Mouse (Mus musculus) CD4-positive, CD25-positive, alpha-beta regulatory T cell, adult 4 months (primary cell): ENCODE measurements at regions not wholly inside any gene's neighbourhood (a gene's known extent, or its start where the extent isn't known, plus 50 kb on each side); places are given as distances from the start of the nearest gene placed in this dataset.
"Not testable (repeated sequence)": the region's sequence is repeated elsewhere in the genome, so short reads cannot be mapped to it uniquely, and the experiment has no call there.

Experiments used
- ATAC-seq: one replicate; pipeline ENCODE4 v1.8.0; 2017

DNA sequence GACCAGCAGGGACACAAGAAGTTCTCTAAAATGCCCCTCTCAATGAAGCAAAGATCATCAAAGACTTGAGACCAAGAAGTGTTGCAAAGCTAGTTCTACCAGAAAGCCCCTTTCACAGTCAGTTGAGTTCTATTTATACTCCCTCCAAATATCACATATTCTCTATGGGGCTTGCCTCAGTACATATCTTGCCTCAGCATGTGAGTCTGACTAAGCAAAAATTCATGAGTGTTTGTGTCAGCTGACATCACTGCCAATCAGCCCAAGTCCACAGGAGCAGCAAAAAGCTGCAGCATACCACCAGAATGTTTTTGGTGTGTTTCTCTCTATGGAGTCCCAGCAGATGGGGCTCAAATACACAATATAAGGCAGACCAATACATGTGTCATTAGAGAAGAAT, 631.6 kb downstream of the Rpia start:
- ATAC-seq, result no peak

- ATAC-seq, result not testable (repeated sequence)
Measured at GRCm38 (mm10) chr6:70155771-70156170, 636.3 kb downstream of the Rpia start.

- ATAC-seq, result not testable (repeated sequence)
Measured at GRCm38 (mm10) chr6:70151098-70151838, 640.8 kb downstream of the Rpia start.

DNA sequence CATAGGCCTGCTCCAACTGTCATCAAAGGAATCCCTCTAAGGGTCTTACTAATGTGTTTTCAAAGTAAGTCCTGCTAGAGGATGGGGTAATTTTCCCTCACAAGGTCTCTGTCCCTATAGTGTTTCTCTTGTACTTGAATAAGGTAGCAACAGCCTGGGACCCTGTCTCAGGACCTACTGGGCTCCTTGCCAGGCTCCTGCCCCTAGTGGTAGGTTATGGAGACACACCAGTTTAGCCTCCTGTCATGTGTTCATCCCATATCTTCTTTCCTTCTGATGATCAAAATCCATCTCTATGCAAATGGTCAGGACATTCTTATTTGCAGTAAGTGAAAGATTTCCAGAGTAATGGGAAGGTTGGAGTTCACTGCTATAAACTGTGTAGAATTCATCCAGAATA, 645.0 kb downstream of the Rpia start:
- ATAC-seq, result no peak

GRCm38 (mm10) chr6:70143341-70143740, 648.7 kb downstream of the Rpia start:
- ATAC-seq, result not testable (repeated sequence)

DNA sequence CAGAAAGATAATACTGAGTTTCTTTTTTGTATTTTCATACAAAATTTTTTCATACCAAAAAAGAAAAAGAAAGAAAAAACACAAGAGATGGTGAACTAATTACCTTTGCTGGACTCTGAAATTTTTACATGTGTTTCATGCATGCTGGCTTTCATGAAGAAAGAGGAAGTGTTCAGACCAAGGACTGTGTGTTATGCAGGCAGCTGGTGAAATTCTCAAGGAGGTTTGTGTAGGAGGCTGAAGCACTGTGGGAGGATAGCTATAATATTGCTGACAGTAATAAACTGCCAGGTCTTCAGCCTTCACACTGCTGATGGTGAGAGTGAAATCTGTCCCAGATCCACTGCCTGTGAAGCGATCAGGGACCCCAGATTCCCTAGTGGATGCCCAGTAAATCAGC, 675.2 kb downstream of the Rpia start:
- no peak for ATAC-seq

DNA sequence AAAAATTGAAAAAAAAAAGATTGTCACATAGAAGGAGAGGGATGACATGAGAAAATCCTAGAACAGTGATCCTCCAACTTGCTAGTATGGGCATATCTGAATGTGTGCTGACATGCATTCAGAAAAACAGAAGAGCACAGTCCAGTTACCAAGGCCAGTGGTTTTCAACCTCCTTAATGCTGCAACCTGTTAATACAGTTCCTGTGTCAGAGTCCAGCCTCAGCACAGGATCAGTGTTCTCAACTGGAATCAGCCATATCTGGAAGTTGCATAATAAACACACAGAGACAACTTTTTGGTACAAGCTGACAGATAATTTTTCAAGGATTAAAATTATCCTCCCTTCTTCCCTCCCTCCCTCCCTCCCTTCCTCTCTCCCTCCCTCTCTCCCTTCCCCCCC, 680.1 kb downstream of the Rpia start:
- ATAC-seq, result no peak

DNA sequence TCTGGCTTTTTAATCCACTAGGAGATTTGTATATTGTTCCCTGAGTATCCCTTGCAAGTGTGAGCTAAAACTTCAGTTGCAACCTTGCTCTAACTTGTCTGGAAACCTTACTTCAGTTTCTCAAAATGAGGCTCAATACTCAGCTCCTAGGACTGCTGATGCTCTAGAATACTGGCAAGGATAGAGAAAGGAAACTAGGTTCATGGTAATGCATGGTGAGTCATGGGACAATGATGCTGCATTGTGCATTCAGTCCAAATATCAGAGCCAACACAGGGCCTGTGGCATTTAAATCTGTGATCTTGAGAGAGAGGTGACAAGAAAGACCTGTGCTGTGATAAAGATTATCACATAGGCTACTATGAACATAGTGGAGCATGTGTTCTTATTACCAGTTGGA, 682.6 kb downstream of the Rpia start:
- ATAC-seq, result not testable (repeated sequence)

GRCm38 (mm10) chr6:70103781-70104180, 688.3 kb downstream of the Rpia start:
- ATAC-seq, result no peak

DNA sequence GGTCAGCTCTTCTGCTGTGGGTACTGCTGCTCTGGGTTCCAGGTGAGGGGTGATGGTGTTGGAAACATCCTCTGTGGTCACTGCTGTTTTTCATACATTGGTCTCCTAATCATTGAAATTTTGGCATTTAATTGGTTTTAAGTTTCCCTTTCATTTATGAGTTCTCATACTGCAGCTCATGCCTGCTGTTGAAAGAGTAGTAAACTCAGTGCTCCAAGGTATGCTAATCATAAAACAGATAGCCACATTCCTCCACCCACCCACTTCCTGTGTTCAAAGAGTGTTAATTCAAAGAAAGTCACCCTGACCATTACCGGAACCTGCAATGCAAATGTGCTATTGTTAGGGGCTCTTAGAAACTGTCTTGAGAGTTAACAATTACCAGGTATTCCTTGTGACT, 688.9 kb downstream of the Rpia start:
- ATAC-seq, result peak; percentile 65

GRCm38 (mm10) chr6:70088041-70088440, 704.0 kb downstream of the Rpia start:
- no peak for ATAC-seq

DNA sequence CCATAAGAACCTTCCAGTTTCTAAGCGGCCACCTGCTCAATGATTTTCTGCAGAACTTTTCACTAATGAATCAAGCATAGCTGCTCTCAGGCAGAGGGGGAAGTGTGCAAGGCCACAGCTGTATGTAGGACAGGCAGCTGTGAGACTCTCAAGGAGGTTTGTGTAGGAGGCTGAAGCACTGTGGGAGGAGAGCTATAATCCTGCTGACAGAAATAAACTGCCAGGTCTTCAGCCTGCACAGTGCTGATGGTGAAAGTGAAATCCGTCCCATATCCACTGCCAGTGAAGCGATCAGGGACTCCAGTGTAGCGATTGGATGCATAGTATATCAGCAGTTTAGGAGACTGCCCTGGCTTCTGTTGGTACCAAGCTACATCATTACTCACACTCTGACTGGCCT, 718.2 kb downstream of the Rpia start:
- ATAC-seq, result no peak

- no peak for ATAC-seq
Measured at GRCm38 (mm10) chr6:70072007-70072406, 720.0 kb downstream of the Rpia start.

GRCm38 (mm10) chr6:70067716-70068415, 724.2 kb downstream of the Rpia start:
- ATAC-seq, result no peak

- no peak for ATAC-seq
Measured at GRCm38 (mm10) chr6:70059028-70059427, 733.0 kb downstream of the Rpia start.

GRCm38 (mm10) chr6:70058374-70058773, 733.7 kb downstream of the Rpia start:
- ATAC-seq, result no peak

GRCm38 (mm10) chr6:70040894-70041293, 751.1 kb downstream of the Rpia start:
- ATAC-seq, result no peak

DNA sequence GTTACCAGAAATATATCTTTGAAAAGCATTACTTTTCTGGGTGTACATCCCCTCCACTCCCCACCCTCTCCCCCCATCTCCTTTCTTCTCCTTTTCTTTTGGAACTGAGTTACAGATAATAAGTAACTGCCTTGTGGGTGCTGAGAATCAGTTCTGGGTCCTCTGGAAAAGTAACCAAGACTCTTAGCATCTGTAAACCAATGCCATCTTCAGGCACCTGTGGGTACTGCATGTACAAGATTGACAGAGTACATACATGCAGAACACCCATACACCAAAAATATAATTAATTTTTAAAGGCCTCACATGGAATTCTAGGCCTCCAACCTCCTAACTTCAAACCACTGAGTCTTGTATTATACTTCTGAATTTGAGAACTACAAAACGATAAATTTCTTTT, 758.4 kb downstream of the Rpia start:
- ATAC-seq, result no peak

- no peak for ATAC-seq
Measured at GRCm38 (mm10) chr6:70011555-70011954, 780.5 kb downstream of the Rpia start.
